Mouse (Mus musculus): ENCODE results near the gene Arhgef25.

DNA sequence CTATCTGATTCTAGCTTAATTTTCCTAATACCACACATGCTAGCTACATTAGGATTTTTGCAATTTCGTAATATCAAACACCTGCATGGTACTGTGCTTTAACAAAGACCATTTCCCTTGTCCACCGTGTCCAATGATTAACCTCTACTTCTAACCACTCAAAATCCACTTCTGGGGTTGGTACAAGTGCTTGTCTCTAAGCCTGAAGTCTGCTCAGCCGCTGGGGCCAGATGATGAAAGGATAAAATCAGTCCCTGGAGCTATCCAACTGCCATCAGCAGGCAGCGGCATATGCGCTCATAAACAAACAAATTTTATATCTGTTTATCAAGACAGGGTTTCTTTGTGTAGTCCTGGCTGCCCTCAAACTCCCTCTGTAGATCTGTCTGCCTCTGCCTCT lies 14.7 kb upstream of the Arhgef25 start:
- TF ChIP-seq POU5F1 (IDR thresholded peaks at IDR 0.05; ENCODE audit: borderline replicate concordance, low read length) (no peak), CTCF (conservative IDR thresholded peaks at IDR 0.05; ENCODE audit: low read length) (no peak), NANOG (IDR thresholded peaks at IDR 0.05; ENCODE audit: borderline replicate concordance, low read length) (no peak)

Data from E14TG2a.4 (cell line).